Mouse (Mus musculus): ENCODE results near the gene Zbtb18. TPM values are rescaled to one million over a fixed set of nuclear protein-coding genes. Genes with fewer than 3 reads are reported as not detected.

Gene Zbtb18
- polyA plus RNA-seq, 1 experiment = 11.4 TPM

GRCm38 (mm10) chr1:177458456-177459389 lies 16.6 kb downstream of the Zbtb18 start:
- H3K36me3 ChIP-seq (ENCODE audit: control insufficient read depth, insufficient read depth, low read length) = no peaks in the 10 kb centered on the region
- H3K4me1 ChIP-seq (ENCODE audit: control insufficient read depth, insufficient read depth, insufficient read length, low read length) = 0 out of 2 replicates have a peak, but pooled peaks cover 4% of the 10 kb centered on the region
- H3K27me3 ChIP-seq (ENCODE audit: control insufficient read depth, insufficient read depth, low read length) = no peaks in the 10 kb centered on the region
- TF ChIP-seq CTCF (IDR thresholded peaks at IDR 0.05; ENCODE audit: extremely low read depth, insufficient read length, insufficient replicate concordance, low read depth, low read length) (no peak), POLR2A (IDR thresholded peaks at IDR 0.05; ENCODE audit: low read depth, low read length) (no peak)
- WGBS = 32% methylated on average over 18 of the region's 18 CpGs
- peak overlapping the region; percentile 36 for H3K27ac ChIP-seq (ENCODE audit: insufficient read depth, low read depth, low read length)
- peak overlapping the region; percentile 7; the same call in 1 of the 2 replicates for H3K4me3 ChIP-seq (ENCODE audit: low read depth, low read length)

GRCm38 (mm10) chr1:177459536-177459935 lies 17.4 kb downstream of the Zbtb18 start:
- TF ChIP-seq CTCF (IDR thresholded peaks at IDR 0.05; ENCODE audit: extremely low read depth, insufficient read length, insufficient replicate concordance, low read depth, low read length) (no peak), POLR2A (IDR thresholded peaks at IDR 0.05; ENCODE audit: low read depth, low read length) (no peak)
- Histone ChIP-seq H3K27me3 (ENCODE audit: control insufficient read depth, insufficient read depth, low read length) (no peaks in the 10 kb centered on the region), H3K27ac (ENCODE audit: insufficient read depth, low read depth, low read length) (no peak overlapping the region), H3K4me3 (ENCODE audit: low read depth, low read length) (no peak overlapping the region), H3K36me3 (ENCODE audit: control insufficient read depth, insufficient read depth, low read length) (no peaks in the 10 kb centered on the region), H3K4me1 (ENCODE audit: control insufficient read depth, insufficient read depth, insufficient read length, low read length) (0 out of 2 replicates have a peak, but pooled peaks cover 4% of the 10 kb centered on the region)
- WGBS = 8% methylated on average over 2 of the region's 2 CpGs

- no peak overlapping the region for H3K4me3 ChIP-seq (ENCODE audit: low read depth, low read length)
- H3K27me3 ChIP-seq (ENCODE audit: control insufficient read depth, insufficient read depth, low read length) = no peaks in the 10 kb centered on the region
- WGBS = 51% methylated on average over 8 of the region's 8 CpGs
- H3K27ac ChIP-seq (ENCODE audit: insufficient read depth, low read depth, low read length) = no peak overlapping the region
- peaks cover 9% of the 10 kb centered on the region; the same call in 1 of the 2 replicates for H3K4me1 ChIP-seq (ENCODE audit: control insufficient read depth, insufficient read depth, insufficient read length, low read length)
- H3K36me3 ChIP-seq (ENCODE audit: control insufficient read depth, insufficient read depth, low read length) = no peaks in the 10 kb centered on the region
- no peak for TF ChIP-seq POLR2A (IDR thresholded peaks at IDR 0.05; ENCODE audit: low read depth, low read length)
- no peak for TF ChIP-seq CTCF (IDR thresholded peaks at IDR 0.05; ENCODE audit: extremely low read depth, insufficient read length, insufficient replicate concordance, low read depth, low read length)
Observed at GRCm38 (mm10) chr1:177467150-177467549, 25.0 kb downstream of the Zbtb18 start.

- Histone ChIP-seq H3K36me3 (ENCODE audit: control insufficient read depth, insufficient read depth, low read length) (no peaks in the 10 kb centered on the region), H3K27ac (ENCODE audit: insufficient read depth, low read depth, low read length) (no peak overlapping the region), H3K27me3 (ENCODE audit: control insufficient read depth, insufficient read depth, low read length) (no peaks in the 10 kb centered on the region), H3K4me3 (ENCODE audit: low read depth, low read length) (no peak overlapping the region), H3K4me1 (ENCODE audit: control insufficient read depth, insufficient read depth, insufficient read length, low read length) (peaks cover 9% of the 10 kb centered on the region; the same call in 1 of the 2 replicates)
- TF ChIP-seq POLR2A (IDR thresholded peaks at IDR 0.05; ENCODE audit: low read depth, low read length) (no peak), CTCF (IDR thresholded peaks at IDR 0.05; ENCODE audit: extremely low read depth, insufficient read length, insufficient replicate concordance, low read depth, low read length) (no peak)
- WGBS = 76% methylated on average over 5 of the region's 5 CpGs
Observed at GRCm38 (mm10) chr1:177468436-177468835, 26.3 kb downstream of the Zbtb18 start.

- H3K36me3 ChIP-seq (ENCODE audit: control insufficient read depth, insufficient read depth, low read length) = no peaks in the 10 kb centered on the region
- TF ChIP-seq CTCF (IDR thresholded peaks at IDR 0.05; ENCODE audit: extremely low read depth, insufficient read length, insufficient replicate concordance, low read depth, low read length) (no peak), POLR2A (IDR thresholded peaks at IDR 0.05; ENCODE audit: low read depth, low read length) (no peak)
- no peaks in the 10 kb centered on the region for H3K27me3 ChIP-seq (ENCODE audit: control insufficient read depth, insufficient read depth, low read length)
- H3K27ac ChIP-seq (ENCODE audit: insufficient read depth, low read depth, low read length) = no peak overlapping the region
- WGBS = 23% methylated on average over 4 of the region's 4 CpGs
- peak overlapping the region; percentile 1; the same call in 1 of the 2 replicates for H3K4me3 ChIP-seq (ENCODE audit: low read depth, low read length)
- H3K4me1 ChIP-seq (ENCODE audit: control insufficient read depth, insufficient read depth, insufficient read length, low read length) = peaks cover 9% of the 10 kb centered on the region; the same call in 1 of the 2 replicates
Observed at GRCm38 (mm10) chr1:177470091-177470490, 27.9 kb downstream of the Zbtb18 start.

- WGBS = 39% methylated on average over 2 of the region's 2 CpGs
- peaks cover 14% of the 10 kb centered on the region; the same call in 1 of the 2 replicates for H3K4me1 ChIP-seq (ENCODE audit: control insufficient read depth, insufficient read depth, insufficient read length, low read length)
- H3K4me3 ChIP-seq (ENCODE audit: low read depth, low read length) = no peak overlapping the region
Observed at GRCm38 (mm10) chr1:177470951-177471350, 28.8 kb downstream of the Zbtb18 start.

More at GRCm38 (mm10) chr1:177470951-177471350, 28.8 kb downstream of the Zbtb18 start:
- TF ChIP-seq CTCF (IDR thresholded peaks at IDR 0.05; ENCODE audit: extremely low read depth, insufficient read length, insufficient replicate concordance, low read depth, low read length) = no peak
- no peak for TF ChIP-seq POLR2A (IDR thresholded peaks at IDR 0.05; ENCODE audit: low read depth, low read length)
- no peaks in the 10 kb centered on the region for H3K27me3 ChIP-seq (ENCODE audit: control insufficient read depth, insufficient read depth, low read length)
- H3K27ac ChIP-seq (ENCODE audit: insufficient read depth, low read depth, low read length) = no peak overlapping the region
- H3K36me3 ChIP-seq (ENCODE audit: control insufficient read depth, insufficient read depth, low read length) = no peaks in the 10 kb centered on the region

Measured in small intestine, adult 2 months (tissue).